Mouse (Mus musculus): Measurements from ENCODE around the gene Ppp4r3a. TPM values are rescaled to one million over a fixed set of nuclear protein-coding genes. Genes with fewer than 3 reads are reported as not detected.

The Ppp4r3a gene
- total RNA-seq, 2 experiments from 2014 or later, result 43.2 to 43.4 TPM

GRCm38 (mm10) chr12:100994140-100995015, 89.1 kb downstream of the Ppp4r3a start:
- DNase-seq (ENCODE audit: low spot score in 2 of 2), result no peak

GRCm38 (mm10) chr12:100993146-100993545, 90.4 kb downstream of the Ppp4r3a start:
- DNase-seq (ENCODE audit: low spot score in 2 of 2), result no peak

- no peak for DNase-seq (ENCODE audit: low spot score in 2 of 2)
Measured at GRCm38 (mm10) chr12:100992505-100992904, 91.0 kb downstream of the Ppp4r3a start.

- DNase-seq (ENCODE audit: low spot score in 2 of 2), result no peak
Measured at GRCm38 (mm10) chr12:100991119-100991518, 92.4 kb downstream of the Ppp4r3a start.

- no peak for DNase-seq (ENCODE audit: low spot score in 2 of 2)
Measured at GRCm38 (mm10) chr12:100990291-100990690, 93.2 kb downstream of the Ppp4r3a start.

GRCm38 (mm10) chr12:100989780-100990288, 93.7 kb downstream of the Ppp4r3a start:
- DNase-seq (ENCODE audit: low spot score in 2 of 2), result no peak

Small RNA genes lying within 50 kb of the gene (microRNA-seq; reads per million reads assigned to microRNA genes)
- 0 reads per million in 2 experiments for gene Mir1190

Other genes starting within 250 kb of the Ppp4r3a start
- gene Gpr68, start 175.5 kb downstream of the Ppp4r3a start, total RNA-seq (2021), result 10 to 100 TPM; 20.8 to 24.4 TPM
- gene Ccdc88c, start 54.6 kb downstream of the Ppp4r3a start, total RNA-seq (2021), result 10 to 100 TPM; 33.5 to 38.3 TPM